Mouse (Mus musculus) embryonic facial prominence, embryonic 13.5 days (tissue): ENCODE measurements around the gene Pdzd3. TPM values are rescaled to one million over a fixed set of nuclear protein-coding genes. Genes with fewer than 3 reads are reported as not detected.

Experiments
- ATAC-seq: fragments of 200-750 bp; cut with Nextera tagmentation; 2 replicates; pipeline ENCODE4 v1.8.0; 2017; ENCODE audit warnings: low read depth; ENCODE audit not compliant: insufficient number of reproducible peaks, insufficient read depth, low FRiP score, low TSS enrichment
- H3K27ac ChIP-seq: fragments of 300-500 bp; sonication (generic); 2 replicates; pipeline ENCODE4 v1.5.1; 2015; ENCODE audit warnings: moderate library complexity, mild to moderate bottlenecking, inconsistent platforms
- H3K27me3 ChIP-seq: fragments of 300-500 bp; sonication (generic); 2 replicates; pipeline ENCODE4 v1.6.1; 2015; ENCODE audit warnings: mild to moderate bottlenecking, inconsistent platforms
- H3K36me3 ChIP-seq: fragments of 300-500 bp; sonication (generic); 2 replicates; pipeline ENCODE4 v1.6.1; 2015; ENCODE audit warnings: mild to moderate bottlenecking, inconsistent platforms
- H3K4me1 ChIP-seq: fragments of 300-500 bp; sonication (generic); 2 replicates; pipeline ENCODE4 v1.6.1; 2015; ENCODE audit warnings: inconsistent platforms
- H3K4me2 ChIP-seq: fragments of 300-500 bp; sonication (generic); 2 replicates; pipeline ENCODE4 v1.6.1; 2015; ENCODE audit warnings: moderate library complexity, mild to moderate bottlenecking, inconsistent platforms
- H3K4me3 ChIP-seq: fragments of 300-500 bp; sonication (generic); 2 replicates; pipeline ENCODE4 v1.5.1; 2015; ENCODE audit warnings: mild to moderate bottlenecking, inconsistent platforms
- H3K9ac ChIP-seq: fragments of 300-500 bp; sonication (generic); 2 replicates; pipeline ENCODE4 v1.6.1; 2015; ENCODE audit warnings: mild to moderate bottlenecking, inconsistent platforms
- H3K9me3 ChIP-seq: fragments of 300-500 bp; sonication (generic); 2 replicates; pipeline ENCODE4 v1.6.1; 2016; ENCODE audit warnings: inconsistent platforms
- WGBS: fragments of 180-500 bp; shearing (Covaris S2); methylation state at CpG from one replicate; pipeline ENCODE4 v1.1.7; 2015; ENCODE audit warnings: mixed read lengths; 5-methylcytosine and 5-hydroxymethylcytosine counted together
- polyA plus RNA-seq: library from polyadenylated mRNA; unstranded; fragments of >200 nt; fragmentation: Nextera tagmentation; extraction: Ambion mirVana; gene quantifications from 2 replicates; pipeline ENCODE4 v1.2.1, GENCODE M21; 2015

Gene Pdzd3
- polyA plus RNA-seq, 1 experiment from 2014 or later = 0.37 TPM

DNA sequence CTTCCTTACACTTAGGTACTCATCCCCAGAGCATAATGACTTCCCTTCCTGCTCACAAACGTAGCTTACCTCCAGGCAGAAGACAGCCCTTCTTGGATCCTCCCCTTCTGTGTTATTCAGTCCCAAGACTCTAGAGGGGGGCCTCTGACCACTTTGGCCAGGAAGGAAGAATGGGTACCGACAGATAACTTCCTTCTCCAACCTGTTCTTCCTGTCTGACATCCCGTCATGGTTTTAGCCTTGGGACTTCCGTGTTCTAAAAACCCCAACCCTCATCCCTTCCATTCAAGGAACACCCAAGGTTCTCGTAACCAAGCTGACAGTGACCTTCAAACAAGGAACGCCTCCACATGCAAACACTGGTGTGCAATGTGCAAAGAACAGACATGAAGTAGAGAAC lies 17.2 kb upstream of the Pdzd3 start, which contains the start of gene Nlrx1:
Nlrx1 (minus strand) TSS at position 168 of the 400 bp plus-strand sequence.
- peak within 1 kb of the TSS; percentile 56 for H3K4me3 ChIP-seq
- H3K4me2 ChIP-seq = peak within 1 kb of the TSS; percentile 87
- 71% methylated on average over 6 of the region's 6 CpGs for WGBS
- no peaks in the 10 kb centered on the region for H3K9me3 ChIP-seq
- peaks cover 5% of the 10 kb centered on the region for H3K36me3 ChIP-seq
- peak within 1 kb of the TSS; percentile 93 for H3K9ac ChIP-seq
- no peak for ATAC-seq
- 0 out of 2 replicates have a peak, but pooled peaks cover under 1% of the 10 kb centered on the region for H3K27me3 ChIP-seq
- peak within 1 kb of the TSS; percentile 84 for H3K27ac ChIP-seq
- H3K4me1 ChIP-seq = peaks cover 15% of the 10 kb centered on the region

GRCm38 (mm10) chr9:44268027-44268360 lies 16.7 kb upstream of the Pdzd3 start:
- Histone ChIP-seq H3K4me2 (peak overlapping the region; percentile 87), H3K4me3 (peak overlapping the region; percentile 56), H3K4me1 (peaks cover 15% of the 10 kb centered on the region), H3K27me3 (no peaks in the 10 kb centered on the region), H3K9ac (peak overlapping the region; percentile 93), H3K9me3 (no peaks in the 10 kb centered on the region), H3K27ac (peak overlapping the region; percentile 84), H3K36me3 (peaks cover 7% of the 10 kb centered on the region)
- peak; percentile 80 for ATAC-seq
- 4% methylated on average over 28 of the region's 28 CpGs for WGBS

GRCm38 (mm10) chr9:44267319-44268026 lies 16.2 kb upstream of the Pdzd3 start:
- H3K4me1 ChIP-seq = peaks cover 15% of the 10 kb centered on the region
- H3K9ac ChIP-seq = peak overlapping the region; percentile 93
- no peaks in the 10 kb centered on the region for H3K27me3 ChIP-seq
- peak overlapping the region; percentile 87 for H3K4me2 ChIP-seq
- H3K36me3 ChIP-seq = peaks cover 7% of the 10 kb centered on the region
- no peak; the same call in 1 of the 2 replicates for ATAC-seq
- peak overlapping the region; percentile 84 for H3K27ac ChIP-seq
- 8% methylated on average over 19 of the region's 23 CpGs for WGBS
- no peaks in the 10 kb centered on the region for H3K9me3 ChIP-seq
- peak overlapping the region; percentile 56 for H3K4me3 ChIP-seq

GRCm38 (mm10) chr9:44266478-44267226 lies 15.4 kb upstream of the Pdzd3 start:
- Histone ChIP-seq H3K4me1 (peaks cover 15% of the 10 kb centered on the region), H3K27me3 (no peaks in the 10 kb centered on the region), H3K36me3 (peaks cover 10% of the 10 kb centered on the region), H3K9ac (peak overlapping the region; percentile 93), H3K27ac (peak overlapping the region; percentile 84), H3K9me3 (no peaks in the 10 kb centered on the region), H3K4me2 (peak overlapping the region; percentile 87), H3K4me3 (peak overlapping the region; percentile 56)
- WGBS = 70% methylated on average over 8 of the region's 8 CpGs
- ATAC-seq = no peak

DNA sequence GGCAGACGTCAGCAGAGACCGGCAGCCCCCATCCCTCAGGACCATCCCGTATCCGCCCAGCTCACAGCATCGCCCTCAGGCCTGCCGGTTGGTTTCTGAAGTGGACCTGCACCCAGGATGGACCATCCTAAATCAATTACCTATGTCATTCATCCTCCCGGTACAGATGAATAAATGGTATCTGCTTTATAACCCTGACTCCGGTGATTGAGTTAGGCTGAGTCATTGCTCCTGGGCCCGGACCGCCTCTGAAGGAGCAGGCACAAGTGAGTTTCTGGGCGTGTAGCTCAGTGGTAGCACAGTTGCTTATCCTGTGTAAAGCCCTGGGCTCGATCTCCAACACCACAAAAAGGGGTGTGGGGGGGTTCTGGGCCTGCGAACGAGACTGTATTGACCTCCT lies 10.1 kb upstream of the Pdzd3 start:
- WGBS = 78% methylated on average over 14 of the region's 14 CpGs
- Histone ChIP-seq H3K4me3 (no peak overlapping the region), H3K9me3 (no peaks in the 10 kb centered on the region), H3K4me1 (no peaks in the 10 kb centered on the region), H3K9ac (no peak overlapping the region), H3K27ac (no peak overlapping the region), H3K36me3 (peaks cover 13% of the 10 kb centered on the region), H3K27me3 (no peaks in the 10 kb centered on the region), H3K4me2 (no peak overlapping the region)
- no peak for ATAC-seq

DNA sequence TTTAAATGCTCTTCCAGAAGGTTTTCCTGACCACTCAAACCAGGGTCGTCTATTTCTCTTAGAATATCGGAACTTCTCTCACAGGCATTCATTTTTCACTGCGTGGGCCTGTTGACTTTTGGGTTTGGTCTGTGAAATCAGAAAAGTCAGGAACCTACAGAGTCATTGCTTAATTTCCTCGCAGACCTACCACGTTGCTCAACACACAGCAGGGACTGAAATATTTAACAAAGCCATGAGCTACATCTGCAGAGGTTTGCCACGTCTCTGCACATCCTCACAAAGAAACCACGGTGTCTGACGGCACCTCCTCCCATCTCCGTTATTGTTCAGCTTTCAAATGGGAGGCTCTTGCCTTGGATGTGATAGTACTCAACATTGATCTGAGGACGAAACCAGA lies 7.7 kb upstream of the Pdzd3 start:
- no peaks in the 10 kb centered on the region for H3K27me3 ChIP-seq
- H3K4me1 ChIP-seq = peaks cover 19% of the 10 kb centered on the region
- H3K9me3 ChIP-seq = no peaks in the 10 kb centered on the region
- WGBS = 85% methylated on average over 10 of the region's 10 CpGs
- H3K4me2 ChIP-seq = no peak overlapping the region
- no peak for ATAC-seq
- H3K27ac ChIP-seq = no peak overlapping the region
- H3K4me3 ChIP-seq = no peak overlapping the region
- no peak overlapping the region for H3K9ac ChIP-seq
- H3K36me3 ChIP-seq = peaks cover 20% of the 10 kb centered on the region

DNA sequence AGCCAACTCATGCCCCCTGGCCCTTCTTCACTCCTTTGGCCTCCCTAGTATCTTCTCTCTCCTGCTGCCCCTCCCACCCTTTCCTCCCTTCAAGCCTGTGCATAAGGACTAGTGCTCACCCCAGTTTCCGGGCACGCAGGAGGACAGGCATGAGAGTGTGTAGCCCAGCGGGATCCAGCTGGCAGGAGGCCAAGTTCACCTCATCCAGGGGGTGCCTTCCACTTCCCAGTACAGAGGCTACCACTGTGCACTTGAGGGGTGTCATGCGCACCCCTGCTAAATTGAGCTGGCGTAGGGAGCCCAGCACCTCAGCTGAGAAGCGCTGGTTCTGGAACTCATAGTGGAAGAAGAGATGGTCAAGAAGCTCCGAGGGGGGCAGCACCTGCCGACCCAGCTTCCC lies 4.9 kb upstream of the Pdzd3 start:
- no peaks in the 10 kb centered on the region for H3K27me3 ChIP-seq
- 87% methylated on average over 8 of the region's 8 CpGs for WGBS
- H3K27ac ChIP-seq = no peak overlapping the region
- H3K9me3 ChIP-seq = no peaks in the 10 kb centered on the region
- ATAC-seq = no peak
- H3K36me3 ChIP-seq = peaks cover 10% of the 10 kb centered on the region; the same call in 1 of the 2 replicates
- H3K4me3 ChIP-seq = no peak overlapping the region
- peaks cover 30% of the 10 kb centered on the region for H3K4me1 ChIP-seq
- H3K4me2 ChIP-seq = no peak overlapping the region
- no peak overlapping the region for H3K9ac ChIP-seq

- Histone ChIP-seq H3K4me2 (no peak overlapping the region), H3K27ac (peak overlapping the region; percentile 55; the same call in 1 of the 2 replicates), H3K9ac (peak overlapping the region; percentile 49; the same call in 1 of the 2 replicates), H3K27me3 (peaks cover 3% of the 10 kb centered on the region; the same call in 1 of the 2 replicates), H3K36me3 (peaks cover 10% of the 10 kb centered on the region; the same call in 1 of the 2 replicates), H3K4me1 (peaks cover 30% of the 10 kb centered on the region), H3K4me3 (no peak overlapping the region), H3K9me3 (no peaks in the 10 kb centered on the region)
- no peak for ATAC-seq
- 54% methylated on average over 6 of the region's 6 CpGs for WGBS
These were observed 3.9 kb upstream of the Pdzd3 start for GRCm38 (mm10) chr9:44255136-44255521.

GRCm38 (mm10) chr9:44254508-44255135 lies 3.4 kb upstream of the Pdzd3 start:
- Histone ChIP-seq H3K4me2 (no peak overlapping the region), H3K27ac (0 out of 2 replicates have a peak overlapping the region, but pooled peaks have one; percentile 55), H3K36me3 (peaks cover 10% of the 10 kb centered on the region; the same call in 1 of the 2 replicates), H3K4me3 (no peak overlapping the region), H3K4me1 (peaks cover 30% of the 10 kb centered on the region), H3K27me3 (peaks cover 6% of the 10 kb centered on the region; the same call in 1 of the 2 replicates), H3K9me3 (no peaks in the 10 kb centered on the region), H3K9ac (0 out of 2 replicates have a peak overlapping the region, but pooled peaks have one; percentile 32)
- WGBS = 9% methylated on average over 5 of the region's 5 CpGs
- no peak for ATAC-seq

DNA sequence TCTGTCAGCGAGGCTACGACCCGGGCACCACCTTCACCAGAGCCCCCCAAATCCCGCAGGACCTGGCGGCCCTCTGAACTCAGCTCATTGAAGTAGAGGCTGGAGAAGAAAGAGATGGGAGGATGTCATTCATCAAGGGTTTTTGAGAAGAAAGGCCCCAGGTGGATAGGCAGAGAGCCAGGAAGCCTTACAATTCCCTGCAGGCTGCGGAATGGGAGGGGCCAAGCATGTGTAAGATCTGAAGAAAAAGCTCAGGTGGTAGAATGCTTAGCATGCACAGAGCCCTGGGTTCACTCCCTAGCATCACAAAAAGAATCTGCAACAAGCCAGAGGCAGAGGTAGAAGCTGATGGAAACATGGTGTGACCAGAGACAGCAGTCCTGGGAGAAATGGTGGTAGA lies 2.2 kb upstream of the Pdzd3 start:
- Histone ChIP-seq H3K9ac (no peak overlapping the region), H3K4me1 (peaks cover 30% of the 10 kb centered on the region), H3K27me3 (peaks cover 10% of the 10 kb centered on the region), H3K4me3 (no peak overlapping the region), H3K27ac (no peak overlapping the region), H3K4me2 (no peak overlapping the region), H3K36me3 (peaks cover 10% of the 10 kb centered on the region; the same call in 1 of the 2 replicates), H3K9me3 (no peaks in the 10 kb centered on the region)
- no peak for ATAC-seq
- 63% methylated on average over 6 of the region's 6 CpGs for WGBS

DNA sequence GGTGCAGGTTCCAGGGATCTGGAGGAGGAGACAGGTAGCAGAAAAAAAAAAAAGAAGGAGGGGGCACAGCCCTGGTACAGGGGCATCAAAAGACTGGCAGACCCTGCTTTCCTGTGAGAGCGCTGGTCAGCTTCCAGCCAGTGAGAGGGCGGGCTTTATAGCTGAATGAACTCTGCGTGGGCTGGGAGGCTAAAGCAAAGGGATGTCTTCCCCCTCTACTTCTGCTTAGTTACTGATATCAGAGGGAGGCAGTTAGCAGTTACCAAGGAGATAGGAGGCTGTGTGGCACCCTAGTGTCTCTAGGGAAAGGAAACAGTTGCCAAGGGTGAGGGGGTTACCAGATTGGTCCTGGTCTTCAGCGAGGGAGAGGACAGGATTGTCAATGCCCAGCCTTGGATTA lies 826 bp downstream of the Pdzd3 start:
- Histone ChIP-seq H3K27me3 (peaks cover 11% of the 10 kb centered on the region), H3K4me2 (no peak overlapping the region), H3K27ac (no peak overlapping the region), H3K4me1 (peaks cover 25% of the 10 kb centered on the region), H3K9ac (no peak overlapping the region), H3K36me3 (0 out of 2 replicates have a peak, but pooled peaks cover 1% of the 10 kb centered on the region), H3K9me3 (no peaks in the 10 kb centered on the region), H3K4me3 (no peak overlapping the region)
- ATAC-seq = no peak
- 68% methylated on average over 4 of the region's 4 CpGs for WGBS
